Mouse (Mus musculus): ENCODE results near the gene Itgb1.

- TF ChIP-seq POLR2A (IDR thresholded peaks at IDR 0.05; ENCODE audit: insufficient read depth, low read length): no peak
- TF ChIP-seq CTCF (IDR thresholded peaks at IDR 0.05; ENCODE audit: low read depth, low read length): no peak
Observed at GRCm38 (mm10) chr8:128662696-128663095, 22.8 kb upstream of the Itgb1 start.
